Mouse (Mus musculus) small intestine, adult 2 months (tissue): ENCODE results near the gene Dock4. TPM values are rescaled to one million over a fixed set of nuclear protein-coding genes. Genes with fewer than 3 reads are reported as not detected.

Experiments
- H3K27ac ChIP-seq: fragments of 200-500 bp; 2 replicates; pipeline ENCODE4 v1.5.1; 2012; ENCODE audit warnings: low read depth, low read length, control low read depth, inconsistent platforms; ENCODE audit not compliant: insufficient read depth
- H3K27me3 ChIP-seq: fragments of 200-500 bp; 2 replicates; pipeline ENCODE4 v1.6.1; 2012; ENCODE audit warnings: mild to moderate bottlenecking, moderate library complexity, low read length, inconsistent platforms; ENCODE audit not compliant: control insufficient read depth, insufficient read depth
- H3K36me3 ChIP-seq: fragments of 200-500 bp; 2 replicates; pipeline ENCODE4 v1.6.1; 2012; ENCODE audit warnings: mild to moderate bottlenecking, low read length, control low read depth, inconsistent platforms; ENCODE audit not compliant: control insufficient read depth, insufficient read depth
- H3K4me1 ChIP-seq: fragments of 200-500 bp; 2 replicates; pipeline ENCODE4 v1.6.1; 2012; ENCODE audit warnings: low read length, inconsistent platforms, mixed read lengths; ENCODE audit not compliant: control insufficient read depth, insufficient read depth, insufficient read length
- H3K4me3 ChIP-seq: fragments of 200-500 bp; 2 replicates; pipeline ENCODE4 v1.5.1; 2012; ENCODE audit warnings: low read depth, mild to moderate bottlenecking, control low read depth, inconsistent platforms, low read length, moderate library complexity
- CTCF ChIP-seq: fragments of 200-500 bp; IDR thresholded peaks from 2 replicates; pipeline ENCODE4 v1.5.1; 2012; ENCODE audit warnings: low read depth, mild to moderate bottlenecking, control low read depth, inconsistent platforms, low read length, moderate library complexity, mixed read lengths; ENCODE audit not compliant: insufficient replicate concordance, insufficient read length; ENCODE audit errors: extremely low read depth
- POLR2A ChIP-seq: fragments of 200-500 bp; IDR thresholded peaks from 2 replicates; pipeline ENCODE4 v1.6.1; 2012; ENCODE audit warnings: low read depth, mild to moderate bottlenecking, control low read depth, inconsistent platforms, low read length, moderate library complexity
- WGBS: fragments of 180-500 bp; shearing (Covaris S2); methylation state at CpG from one replicate; pipeline ENCODE4 v1.1.7; 2018; 5-methylcytosine and 5-hydroxymethylcytosine counted together
- polyA plus RNA-seq: library from polyadenylated mRNA; depleted of rRNA; stranded (reverse); fragments of >200 nt; gene quantifications from 2 replicates; pipeline ENCODE4 v1.2.3, GENCODE M21; 2012

Dock4 gene
- polyA plus RNA-seq, 1 experiment = 0.94 TPM

DNA sequence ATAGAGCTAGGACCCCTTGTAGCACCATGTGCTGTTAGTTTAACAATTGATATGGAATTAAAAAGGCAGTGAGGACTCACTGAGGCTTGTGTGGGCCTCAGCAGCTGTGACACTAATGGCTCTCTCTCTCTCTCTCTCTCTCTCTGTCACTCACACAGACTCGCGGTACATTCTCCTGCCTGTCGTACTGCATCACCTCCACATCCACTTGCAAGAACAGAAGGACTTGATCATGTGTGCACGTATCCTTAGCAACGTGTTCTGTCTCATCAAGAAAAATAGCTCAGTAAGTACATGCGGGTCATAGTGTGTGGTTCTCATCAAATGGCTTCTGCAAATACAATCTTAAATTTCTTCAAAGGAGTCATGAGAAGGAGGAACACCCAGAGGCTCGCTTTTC lies 299.7 kb downstream of the Dock4 start:
- TF ChIP-seq POLR2A = no peak
- no peak for TF ChIP-seq CTCF
- Histone ChIP-seq H3K36me3 (no peaks in the 10 kb centered on the region), H3K4me1 (no peaks in the 10 kb centered on the region), H3K27me3 (no peaks in the 10 kb centered on the region), H3K4me3 (no peak overlapping the region), H3K27ac (no peak overlapping the region)
- WGBS = 91% methylated on average over 7 of the region's 7 CpGs

DNA sequence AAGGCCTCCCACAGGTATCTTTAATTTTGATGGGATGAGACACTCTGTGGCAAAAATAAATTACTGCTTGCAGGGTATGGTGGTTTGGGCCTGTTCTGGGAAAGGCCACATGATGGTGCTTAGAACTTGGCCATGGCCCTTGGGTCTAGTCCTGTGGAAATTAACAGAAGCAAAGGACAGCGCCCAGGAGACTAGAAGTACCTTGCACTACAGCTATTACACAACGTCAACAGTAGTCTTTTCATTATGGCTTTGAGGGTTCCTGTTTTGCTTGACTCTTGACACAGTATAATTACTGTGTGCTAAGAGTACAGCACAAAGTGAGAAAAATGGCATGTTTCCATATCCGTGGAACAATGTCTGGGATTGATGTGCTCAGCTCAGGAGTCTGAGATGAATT lies 300.3 kb downstream of the Dock4 start:
- TF ChIP-seq CTCF (no peak), POLR2A (no peak)
- no peaks in the 10 kb centered on the region for H3K36me3 ChIP-seq
- H3K27ac ChIP-seq = no peak overlapping the region
- no peaks in the 10 kb centered on the region for H3K27me3 ChIP-seq
- no peak overlapping the region for H3K4me3 ChIP-seq
- no peaks in the 10 kb centered on the region for H3K4me1 ChIP-seq
- WGBS = 90% methylated on average over 3 of the region's 3 CpGs

DNA sequence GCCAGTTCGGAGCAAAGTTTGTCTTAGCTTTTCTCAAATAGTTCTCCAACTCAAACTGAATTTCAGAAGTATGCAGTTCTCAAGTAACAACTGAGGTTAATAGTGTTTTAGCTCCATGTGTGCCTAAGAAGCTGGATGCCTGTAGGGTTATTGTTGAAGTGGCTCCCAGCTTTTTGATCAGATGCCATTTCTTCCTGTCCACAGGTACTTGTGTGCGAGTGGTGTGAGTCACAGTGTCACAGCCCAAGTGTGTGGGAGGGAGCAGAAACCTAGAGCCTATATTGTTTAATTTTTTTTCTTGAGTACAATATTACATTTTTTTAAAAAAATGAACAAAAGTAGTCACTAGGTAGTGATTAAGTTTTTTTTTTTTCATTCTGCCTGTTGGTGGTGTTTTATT lies 313.5 kb downstream of the Dock4 start:
- TF ChIP-seq POLR2A = no peak
- no peak for TF ChIP-seq CTCF
- Histone ChIP-seq H3K4me3 (no peak overlapping the region), H3K27me3 (no peaks in the 10 kb centered on the region), H3K27ac (no peak overlapping the region), H3K4me1 (no peaks in the 10 kb centered on the region), H3K36me3 (no peaks in the 10 kb centered on the region)
- 91% methylated on average over 2 of the region's 2 CpGs for WGBS

DNA sequence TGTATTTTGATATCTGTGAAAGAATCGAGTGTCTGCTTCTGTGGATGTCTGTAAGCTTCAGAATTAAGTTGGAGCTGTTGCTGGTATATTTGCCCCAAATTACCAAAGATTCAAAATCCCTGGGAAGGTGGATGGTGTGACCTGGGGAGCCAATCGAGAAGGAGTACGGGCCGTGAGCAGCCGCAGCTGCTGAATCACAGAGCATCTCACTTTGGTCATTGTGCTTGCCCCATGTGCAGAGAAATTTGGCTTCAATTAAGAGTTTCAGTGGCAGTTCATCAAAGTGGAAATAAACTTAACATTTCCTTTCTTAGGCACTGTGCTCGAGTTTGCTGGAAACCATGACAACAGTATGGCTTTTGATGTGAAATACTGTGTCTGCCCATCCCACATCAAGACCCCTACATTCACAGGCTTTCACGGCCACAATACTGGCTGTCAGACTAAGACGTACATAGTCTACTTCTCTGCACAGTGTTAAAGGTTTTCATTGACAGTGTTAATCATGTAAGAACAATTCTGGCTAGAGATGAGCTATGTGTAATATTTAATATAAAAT lies 321.6 kb downstream of the Dock4 start:
- TF ChIP-seq POLR2A = no peak
- no peak for TF ChIP-seq CTCF
- no peaks in the 10 kb centered on the region for H3K27me3 ChIP-seq
- 89% methylated on average over 8 of the region's 8 CpGs for whole genome bisulfite sequencing
- no peaks in the 10 kb centered on the region for H3K4me1 ChIP-seq
- H3K27ac ChIP-seq = no peak overlapping the region
- H3K4me3 ChIP-seq = no peak overlapping the region
- H3K36me3 ChIP-seq = no peaks in the 10 kb centered on the region

DNA sequence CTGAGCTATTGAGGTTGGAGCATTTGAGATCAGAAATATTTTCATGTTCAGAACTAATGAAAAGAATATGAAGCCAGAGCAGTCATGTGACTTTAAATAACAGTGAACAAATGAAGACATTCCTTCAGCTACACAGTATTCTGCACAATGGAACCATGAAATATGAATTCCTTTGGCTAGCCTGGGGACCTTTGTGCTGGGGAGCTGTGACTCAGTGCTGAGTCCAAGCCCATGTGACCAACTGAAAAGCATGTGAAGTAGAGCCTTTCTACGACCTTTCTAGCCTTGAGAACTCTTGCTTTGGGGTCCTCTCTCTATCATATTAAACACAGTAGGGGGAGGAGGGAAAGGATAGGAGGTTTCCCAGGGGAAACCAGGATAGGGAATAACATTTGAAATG lies 327.3 kb downstream of the Dock4 start:
- H3K4me1 ChIP-seq = no peaks in the 10 kb centered on the region
- WGBS = 77% methylated on average over 1 of the region's 1 CpGs

DNA sequence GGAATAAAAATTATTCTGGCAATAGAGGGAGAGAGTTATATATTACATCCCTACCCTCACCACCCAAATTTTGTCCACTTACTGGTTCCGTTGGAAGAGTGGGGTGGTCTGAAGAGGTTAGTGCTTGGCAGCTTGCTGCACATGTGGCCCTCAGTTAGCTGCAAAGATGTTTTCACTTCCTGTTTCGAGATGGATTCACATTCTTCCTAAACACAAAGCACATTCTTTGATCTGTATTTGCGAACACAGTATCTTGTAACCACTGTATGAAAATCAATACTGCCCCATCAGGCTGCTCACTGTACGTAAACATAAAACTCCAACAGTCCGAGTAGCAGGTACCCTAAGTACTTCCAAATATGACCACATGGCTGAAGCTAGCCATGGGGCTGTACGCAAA lies 335.8 kb downstream of the Dock4 start:
- TF ChIP-seq CTCF (no peak), POLR2A (no peak)
- WGBS = 82% methylated on average over 6 of the region's 6 CpGs
- Histone ChIP-seq H3K27ac (no peak overlapping the region), H3K27me3 (no peaks in the 10 kb centered on the region), H3K4me1 (no peaks in the 10 kb centered on the region), H3K4me3 (no peak overlapping the region), H3K36me3 (no peaks in the 10 kb centered on the region)

More for the DNA sequence above, 327.3 kb downstream of the Dock4 start:
- TF ChIP-seq POLR2A = no peak
- TF ChIP-seq CTCF = no peak
- Histone ChIP-seq H3K36me3 (no peaks in the 10 kb centered on the region), H3K27me3 (no peaks in the 10 kb centered on the region), H3K27ac (no peak overlapping the region), H3K4me3 (no peak overlapping the region)

DNA sequence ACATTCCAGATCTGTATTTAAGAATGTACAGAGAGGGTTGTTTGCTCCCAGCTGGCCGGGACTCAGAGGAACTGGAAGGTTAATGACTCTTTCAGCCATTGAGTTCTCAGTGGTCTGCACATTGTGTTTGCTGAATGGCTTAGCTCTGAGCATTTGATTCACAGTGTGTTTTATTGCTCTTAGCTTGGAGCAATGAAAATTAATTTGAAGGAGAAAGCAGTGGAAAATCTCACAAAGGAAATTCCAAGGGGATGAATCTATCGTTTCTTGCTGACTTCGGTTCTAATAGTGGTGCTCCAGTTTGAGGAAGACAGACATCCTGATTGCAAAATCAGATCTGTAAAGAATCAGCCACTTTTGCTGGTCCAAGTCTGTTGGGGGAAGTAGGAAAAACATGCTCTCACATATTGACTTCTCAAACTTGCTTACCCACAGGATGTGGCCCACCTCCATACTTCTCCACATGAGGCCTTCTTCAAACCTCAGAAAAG lies 342.9 kb downstream of the Dock4 start:
- 56% methylated on average over 3 of the region's 3 CpGs for WGBS
- Histone ChIP-seq H3K4me1 (no peaks in the 10 kb centered on the region), H3K27ac (no peak overlapping the region), H3K27me3 (no peaks in the 10 kb centered on the region), H3K36me3 (no peaks in the 10 kb centered on the region), H3K4me3 (no peak overlapping the region)
- TF ChIP-seq POLR2A (no peak), CTCF (no peak)
